Mouse (Mus musculus): ENCODE results near the gene Acsf3. TPM values are rescaled to one million over a fixed set of nuclear protein-coding genes. Genes with fewer than 3 reads are reported as not detected.

The Acsf3 gene
- total RNA-seq, 2 experiments from 2014 or later: 17.8 to 18.1 TPM

Other genes starting within 250 kb of the Acsf3 start
- gene Piezo1, start 224.2 kb upstream of the Acsf3 start, total RNA-seq (2021): 10 to 100 TPM; 15.0 to 17.9 TPM
- gene Cdt1, start 207.5 kb upstream of the Acsf3 start, total RNA-seq (2021): 1 to 10 TPM; 3.9 to 4.2 TPM
- 10 to 100 TPM; 80.3 to 89.9 TPM for gene Aprt, start 198.6 kb upstream of the Acsf3 start, total RNA-seq (2021)
- gene Galns, start 164.0 kb upstream of the Acsf3 start, total RNA-seq (2021): 10 to 100 TPM; 12.5 to 14.6 TPM
- gene Trappc2l, start 163.8 kb upstream of the Acsf3 start, total RNA-seq (2021): 10 to 100 TPM; 81.8 to 83.6 TPM
- gene Pabpn1l, start 152.7 kb upstream of the Acsf3 start, total RNA-seq (2021): not detected
- 10 to 100 TPM; 17.8 to 18.8 TPM for gene Cbfa2t3, start 76.4 kb upstream of the Acsf3 start, total RNA-seq (2021)
- gene Cdh15, start 72.5 kb downstream of the Acsf3 start, total RNA-seq (2021): 1 to 10 TPM; 2.4 to 2.9 TPM